Mouse (Mus musculus) liver, embryonic 13.5 days (tissue): ENCODE measurements around the gene Sh3kbp1. TPM values are rescaled to one million over a fixed set of nuclear protein-coding genes. Genes with fewer than 3 reads are reported as not detected.

Experiments
- ATAC-seq: fragments of 200-750 bp; cut with Nextera tagmentation; 2 replicates; pipeline ENCODE4 v1.8.0; 2017; ENCODE audit warnings: low read depth, mild to moderate bottlenecking, moderate number of reproducible peaks, moderate library complexity
- DNase-seq: peaks from one replicate; pipeline ENCODE4 v3.0.0; 2022
- H3K27ac ChIP-seq: fragments of 300-500 bp; sonication (generic); 2 replicates; pipeline ENCODE4 v1.5.1; 2015; ENCODE audit warnings: moderate library complexity, mild to moderate bottlenecking, inconsistent platforms
- H3K27me3 ChIP-seq: fragments of 300-500 bp; sonication (generic); 2 replicates; pipeline ENCODE4 v1.6.1; 2015; ENCODE audit warnings: mild to moderate bottlenecking, inconsistent platforms
- H3K36me3 ChIP-seq: fragments of 300-500 bp; sonication (generic); 2 replicates; pipeline ENCODE4 v1.6.1; 2015; ENCODE audit warnings: mild to moderate bottlenecking, inconsistent platforms
- H3K4me1 ChIP-seq: fragments of 300-500 bp; sonication (generic); replicated peaks from 2 replicates; pipeline ENCODE4 v1.6.1; 2015; ENCODE audit warnings: inconsistent platforms
- H3K4me2 ChIP-seq: fragments of 300-500 bp; sonication (generic); 2 replicates; pipeline ENCODE4 v1.6.1; 2015; ENCODE audit warnings: inconsistent platforms, mild to moderate bottlenecking, moderate library complexity
- H3K4me3 ChIP-seq: fragments of 300-500 bp; sonication (generic); replicated peaks from 2 replicates; pipeline ENCODE4 v1.5.1; 2015; ENCODE audit warnings: mild to moderate bottlenecking, inconsistent platforms
- H3K9ac ChIP-seq: fragments of 300-500 bp; sonication (generic); 2 replicates; pipeline ENCODE4 v1.6.1; 2015; ENCODE audit warnings: mild to moderate bottlenecking, inconsistent platforms
- H3K9me3 ChIP-seq: fragments of 300-500 bp; sonication (generic); replicated peaks from 2 replicates; pipeline ENCODE4 v1.6.1; 2016; ENCODE audit warnings: inconsistent platforms
- whole genome bisulfite sequencing: fragments of 180-500 bp; shearing (Covaris S2); methylation state at CpG from one replicate; pipeline ENCODE4 v1.1.7; 2015; ENCODE audit not compliant: insufficient replicate concordance; 5-methylcytosine and 5-hydroxymethylcytosine counted together
- polyA plus RNA-seq: library from polyadenylated mRNA; unstranded; fragments of >200 nt; fragmentation: Nextera tagmentation; extraction: Ambion mirVana; gene quantifications from 2 replicates; pipeline ENCODE4 v1.2.1, GENCODE M21; 2015

The Sh3kbp1 gene
- polyA plus RNA-seq, 1 experiment from 2014 or later = 10.7 TPM

GRCm38 (mm10) chrX:159899121-159899520 is 272.0 kb downstream of the Sh3kbp1 start:
- no peaks in the 10 kb centered on the region for H3K4me1 ChIP-seq
- WGBS = 78% methylated on average over 2 of the region's 2 CpGs
- no peak for DNase-seq

GRCm38 (mm10) chrX:159903421-159903820 is 276.3 kb downstream of the Sh3kbp1 start:
- Histone ChIP-seq H3K4me1 (no peaks in the 10 kb centered on the region), H3K4me3 (no peak overlapping the region), H3K36me3 (no peaks in the 10 kb centered on the region), H3K4me2 (no peak overlapping the region), H3K27ac (no peak overlapping the region), H3K9ac (no peak overlapping the region), H3K9me3 (no peaks in the 10 kb centered on the region), H3K27me3 (peaks cover 10% of the 10 kb centered on the region; the same call in 1 of the 2 replicates)
- WGBS = 68% methylated on average over 3 of the region's 3 CpGs
- no peak for DNase-seq
- ATAC-seq = no peak

More at GRCm38 (mm10) chrX:159899121-159899520, 272.0 kb downstream of the Sh3kbp1 start:
- no peak for ATAC-seq
- Histone ChIP-seq H3K27me3 (peaks cover 3% of the 10 kb centered on the region; the same call in 1 of the 2 replicates), H3K4me3 (no peak overlapping the region), H3K9ac (no peak overlapping the region), H3K27ac (no peak overlapping the region), H3K4me2 (no peak overlapping the region), H3K9me3 (no peaks in the 10 kb centered on the region), H3K36me3 (no peaks in the 10 kb centered on the region)

- Histone ChIP-seq H3K9me3 (no peaks in the 10 kb centered on the region), H3K9ac (no peak overlapping the region), H3K4me3 (no peak overlapping the region), H3K4me2 (no peak overlapping the region), H3K27ac (no peak overlapping the region), H3K27me3 (peaks cover 13% of the 10 kb centered on the region; the same call in 1 of the 2 replicates), H3K4me1 (no peaks in the 10 kb centered on the region; the same call in 1 of the 2 replicates), H3K36me3 (no peaks in the 10 kb centered on the region)
- DNase-seq (no peak), ATAC-seq (no peak)
- WGBS = 52% methylated on average over 1 of the region's 1 CpGs
Measured at GRCm38 (mm10) chrX:159907703-159908102, 280.6 kb downstream of the Sh3kbp1 start.

GRCm38 (mm10) chrX:159909446-159910277 is 282.6 kb downstream of the Sh3kbp1 start:
- peaks cover 10% of the 10 kb centered on the region; the same call in 1 of the 2 replicates for H3K27me3 ChIP-seq
- H3K4me1 ChIP-seq = no peaks in the 10 kb centered on the region; the same call in 1 of the 2 replicates
- H3K36me3 ChIP-seq = no peaks in the 10 kb centered on the region
- H3K9ac ChIP-seq = no peak overlapping the region
- DNase-seq = no peak
- no peak overlapping the region for H3K27ac ChIP-seq
- no peak overlapping the region for H3K4me2 ChIP-seq
- no peak overlapping the region for H3K4me3 ChIP-seq
- H3K9me3 ChIP-seq = no peaks in the 10 kb centered on the region
- ATAC-seq = no peak
- WGBS = 32% methylated on average over 6 of the region's 6 CpGs

GRCm38 (mm10) chrX:159910600-159910999 is 283.5 kb downstream of the Sh3kbp1 start:
- Histone ChIP-seq H3K27ac (no peak overlapping the region), H3K4me1 (no peaks in the 10 kb centered on the region; the same call in 1 of the 2 replicates), H3K4me3 (no peak overlapping the region), H3K9me3 (no peaks in the 10 kb centered on the region), H3K4me2 (no peak overlapping the region), H3K27me3 (peaks cover 7% of the 10 kb centered on the region; the same call in 1 of the 2 replicates), H3K9ac (no peak overlapping the region), H3K36me3 (no peaks in the 10 kb centered on the region)
- DNase-seq (no peak), ATAC-seq (no peak)
- 65% methylated on average over 3 of the region's 3 CpGs for WGBS

- Histone ChIP-seq H3K27ac (no peak overlapping the region), H3K4me2 (no peak overlapping the region), H3K4me3 (no peak overlapping the region), H3K9ac (no peak overlapping the region), H3K9me3 (no peaks in the 10 kb centered on the region), H3K36me3 (no peaks in the 10 kb centered on the region), H3K4me1 (no peaks in the 10 kb centered on the region; the same call in 1 of the 2 replicates), H3K27me3 (0 out of 2 replicates have a peak, but pooled peaks cover 3% of the 10 kb centered on the region)
- ATAC-seq (no peak), DNase-seq (no peak)
- 56% methylated on average over 4 of the region's 4 CpGs for WGBS
Measured at GRCm38 (mm10) chrX:159911613-159912012, 284.5 kb downstream of the Sh3kbp1 start.

- 0 out of 2 replicates have a peak, but pooled peaks cover 3% of the 10 kb centered on the region for H3K27me3 ChIP-seq
- H3K27ac ChIP-seq = no peak overlapping the region
- H3K9ac ChIP-seq = no peak overlapping the region
- ATAC-seq (no peak), DNase-seq (no peak)
- H3K4me2 ChIP-seq = no peak overlapping the region
- H3K36me3 ChIP-seq = no peaks in the 10 kb centered on the region
- no peaks in the 10 kb centered on the region; the same call in 1 of the 2 replicates for H3K4me1 ChIP-seq
- H3K4me3 ChIP-seq = no peak overlapping the region
- H3K9me3 ChIP-seq = no peaks in the 10 kb centered on the region
- WGBS = 57% methylated on average over 3 of the region's 3 CpGs
Measured at GRCm38 (mm10) chrX:159912061-159912460, 285.0 kb downstream of the Sh3kbp1 start.

- no peak overlapping the region for H3K27ac ChIP-seq
- no peaks in the 10 kb centered on the region for H3K9me3 ChIP-seq
- no peaks in the 10 kb centered on the region; the same call in 1 of the 2 replicates for H3K4me1 ChIP-seq
- ATAC-seq (no peak), DNase-seq (no peak)
- H3K9ac ChIP-seq = no peak overlapping the region
- H3K27me3 ChIP-seq = 0 out of 2 replicates have a peak, but pooled peaks cover 3% of the 10 kb centered on the region
- 70% methylated on average over 3 of the region's 3 CpGs for WGBS
- H3K4me3 ChIP-seq = no peak overlapping the region
- no peaks in the 10 kb centered on the region for H3K36me3 ChIP-seq
- H3K4me2 ChIP-seq = no peak overlapping the region
Measured at GRCm38 (mm10) chrX:159913489-159913888, 286.4 kb downstream of the Sh3kbp1 start.

- 63% methylated on average over 1 of the region's 1 CpGs for WGBS
- Histone ChIP-seq H3K4me2 (no peak overlapping the region), H3K4me3 (no peak overlapping the region), H3K27me3 (no peaks in the 10 kb centered on the region), H3K27ac (no peak overlapping the region), H3K36me3 (no peaks in the 10 kb centered on the region), H3K9me3 (no peaks in the 10 kb centered on the region), H3K9ac (no peak overlapping the region), H3K4me1 (no peaks in the 10 kb centered on the region)
- DNase-seq = no peak
- no peak for ATAC-seq
Measured at GRCm38 (mm10) chrX:159915125-159915524, 288.1 kb downstream of the Sh3kbp1 start.

GRCm38 (mm10) chrX:159924759-159925158 is 297.7 kb downstream of the Sh3kbp1 start:
- H3K9ac ChIP-seq = no peak overlapping the region
- H3K4me2 ChIP-seq = no peak overlapping the region
- no peak overlapping the region for H3K27ac ChIP-seq
- 46% methylated on average over 6 of the region's 6 CpGs for WGBS
- H3K27me3 ChIP-seq = no peaks in the 10 kb centered on the region
- DNase-seq (no peak), ATAC-seq (no peak)
- H3K9me3 ChIP-seq = no peaks in the 10 kb centered on the region
- H3K4me1 ChIP-seq = no peaks in the 10 kb centered on the region
- no peak overlapping the region for H3K4me3 ChIP-seq
- H3K36me3 ChIP-seq = no peaks in the 10 kb centered on the region

GRCm38 (mm10) chrX:159928165-159928564 is 301.1 kb downstream of the Sh3kbp1 start:
- DNase-seq = no peak
- H3K4me1 ChIP-seq = no peaks in the 10 kb centered on the region
- no peak overlapping the region for H3K27ac ChIP-seq
- H3K27me3 ChIP-seq = no peaks in the 10 kb centered on the region
- no peak overlapping the region for H3K4me2 ChIP-seq
- no peak overlapping the region for H3K4me3 ChIP-seq
- H3K9me3 ChIP-seq = no peaks in the 10 kb centered on the region
- H3K9ac ChIP-seq = no peak overlapping the region
- ATAC-seq = no peak
- WGBS = 51% methylated on average over 5 of the region's 5 CpGs
- no peaks in the 10 kb centered on the region for H3K36me3 ChIP-seq
